Comparison of ENCODE assay signal across 25 mouse cellular contexts in genomic region chr3:152931354-152931753, GRCm38 (mm10). TPM values are rescaled to one million over a fixed set of nuclear protein-coding genes. Genes with fewer than 3 reads are reported as not detected.
A peak's percentile ranks its signal among the peaks of the same experiment; 100 is the strongest.
DNase-seq lines count a peak whose midpoint lies in the region; ATAC-seq and TF ChIP-seq lines count a peak whose summit lies in the region.
"Had no signal": no experiment of that assay in that cellular context is flagged by ENCODE, and none has a peak within 500 bp of the region (broad histone marks: within the 10 kb centered on the region; RNA-seq: fewer than 3 reads in every experiment).

No protein-coding gene starts in this region.

- H3K79me2 ChIP-seq in CH12.LX (replicated peaks; ENCODE audit: control insufficient read depth, extremely low read depth, insufficient read depth, poor library complexity, severe bottlenecking) (no peaks in the 10 kb centered on the region), macrophage (ENCODE audit: inconsistent target) (no peaks in the 10 kb centered on the region)

- no peak overlapping the region for H3K9ac ChIP-seq in CH12.LX (ENCODE audit: insufficient read depth, low read depth)
- H3K9ac ChIP-seq in hindbrain, embryonic 16.5 days (ENCODE audit: low read depth, low read length) = no peak overlapping the region
- H3K9ac ChIP-seq in hindbrain, embryonic 14.5 days = no peak overlapping the region
- H3K9ac ChIP-seq: embryonic facial prominence, embryonic 13.5 days; embryonic facial prominence, embryonic 15.5 days; forebrain, embryonic 12.5 days had no signal

- peak; percentile 35; the same call in 1 of the 2 replicates for ATAC-seq in granulocyte monocyte progenitor cell, adult 5-6 weeks (replicated peaks; ENCODE audit: poor library complexity, severe bottlenecking)
- no peak for ATAC-seq in hindbrain, embryonic 16.5 days
- ATAC-seq in hindbrain, embryonic 14.5 days (ENCODE audit: low FRiP score) = no peak
- ATAC-seq: CD4-positive, CD25-positive, alpha-beta regulatory T cell, adult 4 months; forebrain, embryonic 14.5 days; forebrain, embryonic 16.5 days had no signal

- dilution Hi-C loops in CH12.LX (cut with MboI; ENCODE audit: extremely low pct_ligation_motif_present, extremely low pct_unique_long_range_greater_than_20kb, low sequenced_read_pairs) = no loop called here

- H3K4me1 ChIP-seq in CH12.LX (ENCODE audit: control insufficient read depth in 1 of 2, insufficient read depth in 2 of 2) = peaks cover 18 to 57% of the 10 kb centered on the region in 2 experiments
- H3K4me1 ChIP-seq in hindbrain, embryonic 16.5 days (ENCODE audit: control insufficient read depth, insufficient read depth, low read depth, low read length) = peaks cover 8% of the 10 kb centered on the region
- 0 out of 2 replicates have a peak, but pooled peaks cover 7% of the 10 kb centered on the region for H3K4me1 ChIP-seq in hindbrain, embryonic 14.5 days (replicated peaks; ENCODE audit: control insufficient read depth, insufficient read depth, low read length)

- TF ChIP-seq RAD21 in CH12.LX (IDR thresholded peaks at IDR 0.05; ENCODE audit: low read depth, low read length) = no peak

- no peak overlapping the region for H3K27ac ChIP-seq in CH12.LX (ENCODE audit: insufficient read depth, low read depth)
- H3K27ac ChIP-seq in macrophage = peak overlapping the region; percentile 61
- H3K27ac ChIP-seq in layer of hippocampus, adult 2 months = no peak overlapping the region
- no peak overlapping the region for H3K27ac ChIP-seq in hindbrain, embryonic 16.5 days (ENCODE audit: low read depth, low read length)
- H3K27ac ChIP-seq in hindbrain, embryonic 14.5 days = no peak overlapping the region
- H3K27ac ChIP-seq: embryonic facial prominence, embryonic 13.5 days; embryonic facial prominence, embryonic 15.5 days; forebrain, embryonic 10.5 days; forebrain, embryonic 12.5 days had no signal

- peak; percentile 62 for TF ChIP-seq POLR2A in CH12.LX (IDR thresholded peaks at IDR 0.05; ENCODE audit: low read depth, low read length)

- H3K27me3 ChIP-seq in CH12.LX (replicated peaks) = no peaks in the 10 kb centered on the region
- no peaks in the 10 kb centered on the region for H3K27me3 ChIP-seq in hindbrain, embryonic 16.5 days (replicated peaks; ENCODE audit: control insufficient read depth, insufficient read depth, low read length)
- no peaks in the 10 kb centered on the region for H3K27me3 ChIP-seq in hindbrain, embryonic 14.5 days (ENCODE audit: control insufficient read depth, insufficient read depth, low read length)
- H3K27me3 ChIP-seq: embryonic facial prominence, embryonic 13.5 days; embryonic facial prominence, embryonic 15.5 days had no signal

- peaks cover 0 to 3% of the 10 kb centered on the region in 2 experiments for H3K36me3 ChIP-seq in CH12.LX (replicated peaks in 1 of 2; ENCODE audit: control insufficient read depth in 1 of 2, insufficient read depth in 1 of 2, low read length in 1 of 2)
- no peaks in the 10 kb centered on the region for H3K36me3 ChIP-seq in macrophage (ENCODE audit: inconsistent target)
- no peaks in the 10 kb centered on the region for H3K36me3 ChIP-seq in hindbrain, embryonic 16.5 days (ENCODE audit: control insufficient read depth, insufficient read depth, low read length)
- H3K36me3 ChIP-seq in hindbrain, embryonic 14.5 days (replicated peaks; ENCODE audit: control insufficient read depth, insufficient read depth) = no peaks in the 10 kb centered on the region
- H3K36me3 ChIP-seq: embryonic facial prominence, embryonic 13.5 days; embryonic facial prominence, embryonic 15.5 days; forebrain, embryonic 10.5 days; forebrain, embryonic 12.5 days had no signal

- DNase-seq in CH12.LX (ENCODE audit: extremely low read depth) = peak; percentile 65
- DNase-seq in layer of hippocampus, adult 2 months (ENCODE audit: low spot score in 2 of 2) = no peak
- DNase-seq in hindbrain, embryonic 14.5 days (ENCODE audit: low spot score) = no peak
- DNase-seq: adrenal gland, adult 2 months; adrenal gland, postnatal 10 days; adrenal gland, postnatal 25 days; cerebellum, adult 11 months; cerebellum, adult 18-20 months; cerebellum, adult 8-10 months; cerebellum, adult 9-11 months; cerebellum, postnatal 14 days; cerebellum, postnatal 36 days; embryo, embryonic 11 days had no signal

- 88% methylated on average over 3 of the region's 3 CpGs for WGBS in macrophage (ENCODE audit: missing documents)
- 89% methylated on average over 3 of the region's 3 CpGs for WGBS in hindbrain, embryonic 16.5 days
- 86% methylated on average over 3 of the region's 3 CpGs for WGBS in hindbrain, embryonic 14.5 days

- in situ Hi-C loops in CH12.LX (cut with MboI; ENCODE audit: low pct_ligation_motif_present, low pct_unique_long_range_greater_than_20kb, low sequenced_read_pairs) = no loop called here

- no peak for TF ChIP-seq EP300 in CH12.LX (IDR thresholded peaks at IDR 0.05; ENCODE audit: low read length)

- no peaks in the 10 kb centered on the region for H3K9me3 ChIP-seq in CH12.LX (replicated peaks; ENCODE audit: low read length)
- H3K9me3 ChIP-seq in hindbrain, embryonic 16.5 days (ENCODE audit: control insufficient read depth, low read length) = no peaks in the 10 kb centered on the region
- H3K9me3 ChIP-seq in hindbrain, embryonic 14.5 days (ENCODE audit: control insufficient read depth, low read length) = no peaks in the 10 kb centered on the region
- H3K9me3 ChIP-seq: embryonic facial prominence, embryonic 13.5 days; embryonic facial prominence, embryonic 15.5 days; forebrain, embryonic 10.5 days; forebrain, embryonic 12.5 days had no signal

- H3K4me3 ChIP-seq in CH12.LX (replicated peaks in 1 of 3; ENCODE audit: low read depth in 2 of 3, low read length in 2 of 3, poor library complexity in 1 of 3) = no peak overlapping the region
- H3K4me3 ChIP-seq in macrophage (ENCODE audit: inconsistent target) = no peak overlapping the region
- H3K4me3 ChIP-seq in layer of hippocampus, adult 2 months = no peak overlapping the region
- no peak overlapping the region for H3K4me3 ChIP-seq in hindbrain, embryonic 16.5 days (ENCODE audit: low read length)
- no peak overlapping the region for H3K4me3 ChIP-seq in hindbrain, embryonic 14.5 days (replicated peaks; ENCODE audit: low read length)
- H3K4me3 ChIP-seq: embryonic facial prominence, embryonic 13.5 days; embryonic facial prominence, embryonic 15.5 days; erythroblast, embryonic 14.5 days; forebrain, embryonic 10.5 days; forebrain, embryonic 12.5 days had no signal

- no peak for TF ChIP-seq CTCF in CH12.LX (conservative IDR thresholded peaks at IDR 0.05 in 1 of 2, IDR thresholded peaks at IDR 0.05 in 1 of 2; ENCODE audit: low read depth in 2 of 2, low read length in 2 of 2)
- TF ChIP-seq CTCF in layer of hippocampus, adult 2 months (conservative IDR thresholded peaks at IDR 0.05) = no peak

- H3K4me2 ChIP-seq in CH12.LX (ENCODE audit: insufficient read depth, low read depth, poor library complexity, severe bottlenecking) = no peak overlapping the region
- H3K4me2 ChIP-seq in hindbrain, embryonic 16.5 days (ENCODE audit: low read length) = no peak overlapping the region
- H3K4me2 ChIP-seq in hindbrain, embryonic 14.5 days (replicated peaks) = no peak overlapping the region
- H3K4me2 ChIP-seq: embryonic facial prominence, embryonic 13.5 days; embryonic facial prominence, embryonic 15.5 days; forebrain, embryonic 12.5 days had no signal

TF ChIP-seq in CH12.LX, 34 proteins besides CTCF, POLR2A, EP300 and RAD21:
- no peak; the same call in 1 of the 2 replicates for TF ChIP-seq ZMIZ1 (IDR thresholded peaks at IDR 0.05; ENCODE audit: low read depth, low read length)
- no peak for TF ChIP-seq ZKSCAN1 (IDR thresholded peaks at IDR 0.05; ENCODE audit: borderline replicate concordance, low read depth, low read length)
- TF ChIP-seq GABPA (IDR thresholded peaks at IDR 0.05; ENCODE audit: insufficient replicate concordance, low read depth, low read length) = no peak
- no peak for TF ChIP-seq MEF2A (IDR thresholded peaks at IDR 0.05; ENCODE audit: borderline replicate concordance, low read depth, low read length)
- TF ChIP-seq MAFK (IDR thresholded peaks at IDR 0.05; ENCODE audit: insufficient replicate concordance, low read length) = peak; percentile 30; the same call in 1 of the 2 replicates
- TF ChIP-seq MXI1 (IDR thresholded peaks at IDR 0.05; ENCODE audit: low read depth, low read length) = peak; percentile 47; the same call in 1 of the 2 replicates
- no peak for TF ChIP-seq USF1 (IDR thresholded peaks at IDR 0.05; ENCODE audit: low read depth, low read length)
- no peak for TF ChIP-seq HCFC1 (IDR thresholded peaks at IDR 0.05; ENCODE audit: low read depth, low read length)
- 0 out of 2 replicates have a peak, but pooled peaks have one; percentile 8 for TF ChIP-seq IRF4 (IDR thresholded peaks at IDR 0.05; ENCODE audit: low read depth, low read length)
- peak; percentile 55 for TF ChIP-seq ELF1 (IDR thresholded peaks at IDR 0.05; ENCODE audit: low read depth, low read length)
- no peak for TF ChIP-seq PAX5 (IDR thresholded peaks at IDR 0.05; ENCODE audit: low read length)

RNA-seq across cellular contexts. Expression of gene St6galnac5, which starts 50.7 kb away (rescaled TPM):
- total RNA-seq in CH12.LX (2012; rRNA removed) (not detected in 2 replicates), CH12.LX (2014; rRNA removed) (not detected in 2 replicates)
- polyA plus RNA-seq in CH12.LX (2012; ENCODE audit: insufficient read length, low read depth) (0.04 TPM in 1 of 2 replicates, not detected in the other), macrophage (2018) (0.15 TPM in 1 of 3 replicates, not detected in the others)
- total RNA-seq in granulocyte monocyte progenitor cell, adult 5-6 weeks (2014; fragmentation: Nextera tagmentation) = not detected in 2 replicates
- not detected in 2 replicates for total RNA-seq in granulocyte monocyte progenitor cell, adult 5-6 weeks (2017)
- under 1 TPM in 2 of 26 experiments, not detected in 24; 0.17 to 0.25 TPM for total RNA-seq in macrophage (2018; cell fraction: chromatin; rRNA removed)
- total RNA-seq in macrophage (2018; cell fraction: cytosol; rRNA removed) = under 1 TPM in 16 of 26 experiments, not detected in 10; under 0.01 to 0.14 (median 0.04) TPM
- under 1 TPM in 5 of 26 experiments, not detected in 21; 0.10 to 0.96 (median 0.17) TPM for total RNA-seq in macrophage (2018; cell fraction: nucleus; rRNA removed)
- total RNA-seq in layer of hippocampus, adult 2 months (2021) = 100 to 1,000 TPM; 125 to 133 TPM
- polyA plus RNA-seq in hindbrain, embryonic 16.5 days (2015; fragmentation: Nextera tagmentation; extraction: Ambion mirVana) = 20.1 and 21.1 TPM in 2 replicates
- 17.5 and 19.8 TPM in 2 replicates for polyA plus RNA-seq in hindbrain, embryonic 14.5 days (2014; fragmentation: Nextera tagmentation; extraction: Ambion mirVana)
- total RNA-seq: common myeloid progenitor, adult 5-6 weeks had no signal
- polyA plus RNA-seq: CD4-positive, CD25-positive, alpha-beta regulatory T cell, adult 4 months; erythroblast, embryonic 14.5 days had no signal

Comparison
In these comparisons a context has a peak if more than half of its experiments do, and no peak if none do; other contexts are left out.
1. RNA of gene St6galnac5, which starts 50.7 kb away (polyA plus RNA-seq): 20.1 to 21.1 TPM in hindbrain, embryonic 16.5 days and 17.5 to 19.8 TPM in hindbrain, embryonic 14.5 days; 0.04 TPM in CH12.LX and 0.15 TPM in macrophage; every median in the first group is over 10 times any median in the second.